Mouse (Mus musculus) T-helper 2 cell (primary cell): Measurements from ENCODE around the gene Robo4.

Experiments
- in situ Hi-C: fragments of 300-600 bp; cut with MboI, MseI; formaldehyde crosslinking; loops from one replicate; pipeline ENCODE4 v1.15.1; 2025; ENCODE audit warnings: high pct_unique_total_duplicates

Gene Robo4

DNA sequence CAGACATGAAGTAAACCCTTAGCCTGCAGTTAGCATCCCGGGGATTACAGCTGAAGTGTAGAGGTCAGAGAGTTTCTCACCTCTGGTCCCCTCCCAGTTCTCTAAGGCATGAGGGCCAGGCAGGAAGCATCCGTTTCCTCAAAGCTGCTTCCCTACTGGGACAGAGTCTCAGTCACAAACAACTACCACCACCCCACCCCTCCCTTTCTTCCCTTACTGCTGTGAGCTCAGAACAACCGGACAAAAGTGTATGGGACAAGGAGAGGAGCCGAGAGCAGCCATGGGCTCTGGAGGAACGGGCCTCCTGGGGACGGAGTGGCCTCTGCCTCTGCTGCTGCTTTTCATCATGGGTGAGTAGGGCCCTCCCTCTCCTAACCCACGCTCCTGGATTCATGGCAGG lies at the start of gene Robo4:
Gene Robo4, plus strand, starts transcription at position 96 of the 400 bp plus-strand sequence.
- in situ Hi-C loops: loop anchor here (10.0 kb wide), 2 partner anchors 523 to 1717 kb away; partner anchors contain the start of gene Pate1

DNA sequence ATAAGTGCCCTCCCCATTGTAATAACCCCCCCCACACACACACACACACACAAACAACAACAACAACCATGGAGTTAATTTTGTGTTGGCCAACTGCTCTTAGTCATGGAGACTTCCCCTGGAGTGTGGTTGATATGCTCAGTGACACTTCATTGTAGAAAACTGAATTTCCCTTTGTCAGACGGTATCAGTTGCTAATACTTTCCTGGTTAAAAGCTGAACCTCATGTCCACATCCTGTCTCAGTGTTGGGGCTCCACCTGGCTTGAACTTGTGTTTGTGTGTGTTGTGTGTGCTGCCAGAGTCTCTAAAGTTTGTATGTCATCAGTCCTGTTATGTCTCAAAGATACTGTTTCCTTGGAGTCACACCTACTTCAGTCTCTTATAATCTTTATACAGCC lies 47.2 kb upstream of the Robo4 start:
- in situ Hi-C loops: no loop called here

DNA sequence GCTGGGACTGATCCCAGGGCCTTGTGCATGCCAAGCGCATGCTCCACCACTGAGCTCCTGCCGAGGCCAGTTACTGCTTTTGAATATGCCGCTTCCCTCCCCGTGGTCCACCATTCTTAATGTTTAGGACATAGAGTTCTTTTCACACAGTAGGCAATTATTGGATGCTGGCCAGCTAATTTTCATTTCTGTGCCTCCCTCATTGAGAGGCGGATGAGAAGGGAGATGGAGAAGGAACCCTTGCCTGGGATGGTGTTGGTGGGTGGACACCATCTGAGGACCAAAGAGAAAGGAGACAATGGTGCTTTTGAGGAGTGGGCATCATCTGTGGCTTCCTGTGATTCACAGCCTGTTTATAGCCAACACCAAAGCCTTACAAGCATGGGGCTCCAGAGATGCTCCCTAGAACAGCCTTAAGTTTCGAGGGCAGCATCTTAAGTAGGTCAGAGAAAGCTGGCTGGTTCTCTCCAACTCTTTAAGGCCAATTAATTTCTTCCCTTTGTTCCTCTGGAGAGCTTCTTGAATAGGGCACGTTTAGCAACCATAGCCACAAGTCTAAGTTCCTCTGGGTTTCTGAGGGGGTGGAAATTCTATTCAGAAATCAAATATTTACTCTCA lies 42.9 kb upstream of the Robo4 start:
- in situ Hi-C loops: no loop called here

DNA sequence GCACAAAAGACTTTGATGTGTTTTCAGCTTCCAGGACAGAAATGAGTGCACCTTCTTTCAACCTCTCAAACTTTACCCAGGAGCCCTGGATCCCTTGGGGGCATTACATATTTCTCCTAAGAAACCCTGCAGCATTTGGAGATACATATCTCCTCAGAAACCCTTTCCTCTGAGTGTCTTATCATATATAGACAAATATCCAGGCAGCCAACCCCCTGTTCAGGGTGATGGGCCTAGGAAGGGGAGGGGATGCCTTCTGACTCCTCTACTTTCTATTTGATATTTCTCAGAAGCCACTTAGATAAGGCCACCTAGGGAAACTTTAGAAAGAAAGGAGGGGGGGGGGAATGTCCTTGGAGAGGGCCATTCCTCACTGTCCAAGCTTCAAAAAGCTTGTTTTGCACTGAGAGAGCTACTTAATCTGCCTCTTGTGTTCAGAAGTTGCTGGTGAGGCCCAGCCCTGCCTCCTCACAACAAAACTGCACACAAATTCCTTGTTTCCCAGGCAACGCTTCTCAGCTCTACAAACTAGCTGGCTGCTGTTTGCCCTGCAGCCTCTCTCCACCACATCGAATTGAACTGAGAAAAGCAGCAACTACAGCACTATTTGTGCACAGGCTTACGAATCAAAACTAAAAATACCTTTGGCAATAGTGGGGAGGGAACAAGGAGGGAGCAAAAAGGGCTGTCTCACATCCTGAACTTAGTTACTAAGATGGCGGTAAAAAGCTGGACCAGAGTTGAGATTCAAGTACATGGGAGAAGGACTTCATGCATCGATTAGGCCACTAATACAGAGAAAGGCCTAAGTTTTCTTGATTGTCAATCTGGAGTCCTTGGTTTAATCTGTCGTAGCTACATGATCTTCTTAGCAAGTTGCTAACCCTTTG lies 42.1 kb upstream of the Robo4 start:
- in situ Hi-C loops: no loop called here

DNA sequence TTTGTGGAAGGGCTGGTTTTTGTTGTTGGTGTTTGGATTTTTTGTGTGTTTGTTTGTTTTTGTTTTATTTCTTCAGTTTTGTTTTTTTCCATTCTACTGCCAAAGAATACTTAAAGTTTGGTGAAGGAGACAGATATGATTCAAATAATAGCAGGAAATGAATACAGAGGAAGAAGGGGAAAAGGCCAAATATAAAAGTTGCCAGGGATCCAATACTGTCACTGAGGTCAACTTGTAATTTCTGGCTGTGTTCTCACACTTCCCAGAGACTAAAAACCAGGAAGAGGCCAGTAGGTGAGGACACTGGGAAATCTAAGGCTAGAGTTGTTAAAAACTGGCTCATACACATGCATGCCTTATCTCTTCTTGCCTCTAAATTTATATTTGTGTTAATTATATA lies 39.6 kb upstream of the Robo4 start:
- in situ Hi-C loops: no loop called here

DNA sequence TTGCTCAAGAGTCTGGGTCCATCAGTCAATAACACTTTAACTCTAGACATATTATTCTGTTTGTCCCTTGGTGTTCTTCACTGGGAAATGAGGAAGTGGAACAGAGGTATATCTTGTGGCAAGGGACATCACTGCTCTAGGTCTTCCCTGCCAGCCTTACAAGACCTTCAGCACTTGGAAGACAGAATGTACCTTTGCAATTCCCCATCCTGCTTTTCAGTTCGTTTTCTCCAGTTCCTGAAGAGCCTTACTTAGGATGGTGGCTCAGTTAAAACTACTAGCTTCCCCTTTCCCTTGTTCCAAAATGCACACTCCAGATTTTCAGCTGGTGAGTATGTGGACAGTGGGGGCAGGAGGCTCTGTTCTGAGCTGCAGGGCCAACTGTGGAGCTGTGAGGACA lies 38.8 kb upstream of the Robo4 start:
- in situ Hi-C loops: no loop called here

DNA sequence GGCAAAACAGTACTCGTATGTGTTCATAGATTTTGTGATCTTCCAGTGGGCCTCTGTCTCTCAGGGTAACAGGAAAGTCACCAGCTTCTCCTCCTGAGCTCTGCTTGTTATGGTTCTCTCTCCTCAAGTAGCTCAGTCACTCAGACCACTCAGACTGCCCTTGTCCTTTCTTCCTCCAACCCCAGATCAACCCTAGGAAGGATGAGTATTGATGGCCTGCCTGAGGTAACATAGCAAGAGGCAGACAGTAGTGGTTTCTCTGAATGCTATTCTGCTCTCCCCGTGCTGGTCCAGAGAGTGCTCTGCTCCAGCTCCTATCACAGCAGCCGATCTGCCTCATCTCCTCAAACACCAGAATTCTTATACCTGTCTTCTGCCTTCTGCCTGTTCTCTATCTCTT lies 38.1 kb upstream of the Robo4 start:
- in situ Hi-C loops: no loop called here

DNA sequence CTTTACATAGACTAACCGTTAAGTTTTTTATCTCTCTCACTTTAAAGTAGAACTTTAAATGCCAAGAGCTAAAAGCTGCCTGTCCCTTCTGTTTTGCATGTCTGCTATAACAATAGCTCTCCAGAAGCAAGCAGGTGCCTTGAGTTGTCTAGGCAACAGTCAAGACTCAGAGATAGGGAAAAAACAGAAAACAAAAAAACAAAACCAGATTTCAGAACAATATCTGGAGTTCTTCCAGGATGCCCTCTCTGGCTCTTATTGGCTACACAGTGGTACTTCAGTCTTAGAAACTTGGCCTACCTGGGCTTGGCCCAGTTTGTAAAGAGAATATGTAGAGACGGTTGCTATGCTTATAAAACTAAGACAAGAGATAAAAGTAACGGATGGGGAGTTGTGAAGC lies 37.3 kb upstream of the Robo4 start:
- in situ Hi-C loops: no loop called here

DNA sequence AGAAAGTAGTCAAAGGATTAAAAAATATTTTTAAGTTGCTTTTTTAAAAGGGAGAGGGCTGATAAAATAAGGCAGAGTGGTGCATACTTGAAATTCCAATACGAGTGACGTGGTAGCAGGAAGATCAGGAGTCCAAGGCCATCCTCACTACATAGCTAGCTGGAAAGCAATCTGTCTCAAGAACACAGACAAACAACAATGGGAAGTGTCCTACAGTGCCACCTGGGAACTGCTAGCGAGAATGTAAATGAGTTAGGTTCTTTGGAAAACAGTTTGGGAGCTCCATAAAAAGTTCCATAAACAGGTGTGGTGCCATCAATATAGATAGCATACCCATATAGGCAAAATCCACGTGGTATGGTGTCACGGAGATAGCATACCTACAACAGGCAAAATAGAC lies 36.0 kb upstream of the Robo4 start:
- in situ Hi-C loops: no loop called here

DNA sequence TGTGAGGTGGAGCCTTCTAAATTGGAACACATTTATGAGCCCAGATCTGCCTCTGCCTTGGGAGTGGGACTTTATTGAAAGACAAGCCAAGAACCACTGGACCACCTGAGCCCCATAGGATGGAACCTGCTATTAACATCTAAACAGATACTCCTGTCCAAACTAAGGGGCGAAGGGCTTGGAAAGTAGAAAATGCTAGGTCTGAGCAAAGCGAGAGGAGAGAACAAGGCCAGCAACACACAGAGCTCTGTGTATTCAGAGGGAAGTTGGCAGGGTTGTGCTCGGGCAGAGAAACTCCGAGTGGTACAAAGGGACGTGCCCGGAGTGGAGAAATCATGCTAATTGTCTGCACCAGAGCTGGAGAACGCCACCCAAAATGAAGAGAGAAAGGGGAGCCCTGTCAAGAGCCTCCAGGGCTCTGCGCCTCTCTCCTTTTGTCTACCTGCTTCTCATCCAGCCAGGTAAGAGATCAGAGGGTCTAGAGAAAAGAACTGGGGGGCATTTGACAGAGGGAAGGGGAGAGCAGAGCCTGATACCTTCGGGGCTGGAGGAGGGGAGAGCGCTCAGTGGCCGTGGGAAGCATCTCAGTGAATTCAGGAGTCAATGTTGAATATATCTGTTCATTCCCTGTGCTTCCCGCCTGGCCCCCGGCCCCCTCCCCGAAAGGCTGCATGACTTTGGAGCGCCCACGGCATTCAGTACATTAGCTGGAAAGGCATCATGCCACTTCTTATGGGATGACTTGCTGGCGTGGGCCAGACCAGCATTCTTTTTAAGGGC lies 34.2 kb upstream of the Robo4 start, which contains the start of gene Hepacam:
Gene Hepacam, plus strand, starts transcription at position 51 of the 780 bp plus-strand sequence.
- in situ Hi-C loops: no loop called here

DNA sequence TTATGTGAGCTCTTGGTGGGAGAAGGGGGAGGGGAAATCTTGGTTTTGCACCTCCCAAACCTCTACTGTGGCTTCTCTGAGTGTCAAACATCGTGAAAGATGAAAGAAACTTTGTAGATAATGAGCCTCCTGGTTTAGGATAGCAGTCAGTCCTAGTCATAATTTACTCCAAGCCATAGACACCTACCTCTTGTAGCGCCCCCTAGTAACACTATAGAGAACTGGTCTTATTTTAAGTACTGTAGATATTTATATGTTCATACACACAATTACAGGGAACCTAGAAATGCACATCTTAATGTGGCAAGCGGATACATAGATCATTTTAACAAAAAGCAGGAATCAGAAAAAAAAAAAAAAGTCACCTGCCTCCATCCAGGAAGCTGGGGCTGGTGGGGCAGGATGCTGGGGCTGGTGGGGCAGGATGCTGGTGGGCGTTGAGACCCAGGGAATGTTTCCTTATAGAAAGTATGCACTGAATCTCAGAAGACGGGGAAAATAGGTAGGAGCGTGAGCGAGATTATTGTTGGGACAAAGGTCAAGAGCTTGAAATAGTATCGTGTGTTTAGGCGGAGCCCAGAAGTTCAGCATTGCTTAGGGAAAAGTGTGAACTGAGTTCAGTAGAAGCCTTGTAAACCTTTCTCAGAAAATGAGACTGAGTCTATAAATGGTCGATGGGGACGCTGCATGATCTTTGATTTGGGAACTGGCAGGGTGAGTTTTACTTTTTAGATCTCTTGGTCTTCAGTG lies 33.4 kb upstream of the Robo4 start:
- in situ Hi-C loops: no loop called here

DNA sequence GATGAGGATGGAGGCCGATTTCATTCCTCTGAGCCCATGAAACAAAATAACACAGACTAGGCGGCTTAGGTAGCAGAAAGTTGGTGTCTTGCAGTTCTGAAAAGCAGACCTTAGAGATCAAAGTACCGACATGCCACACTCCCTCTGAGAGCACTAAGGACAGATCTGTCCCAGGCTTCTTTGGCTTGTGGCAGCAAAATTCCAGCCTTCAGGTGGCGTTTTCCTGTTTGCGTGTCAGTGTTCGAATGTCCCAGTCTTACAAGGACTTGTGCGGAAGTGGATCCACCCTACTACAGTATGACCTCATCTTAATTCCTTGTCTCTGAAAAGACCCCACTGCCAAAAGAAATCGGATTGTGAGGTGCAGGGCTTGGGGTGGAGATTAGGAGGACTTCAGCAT lies 32.8 kb upstream of the Robo4 start:
- in situ Hi-C loops: no loop called here

DNA sequence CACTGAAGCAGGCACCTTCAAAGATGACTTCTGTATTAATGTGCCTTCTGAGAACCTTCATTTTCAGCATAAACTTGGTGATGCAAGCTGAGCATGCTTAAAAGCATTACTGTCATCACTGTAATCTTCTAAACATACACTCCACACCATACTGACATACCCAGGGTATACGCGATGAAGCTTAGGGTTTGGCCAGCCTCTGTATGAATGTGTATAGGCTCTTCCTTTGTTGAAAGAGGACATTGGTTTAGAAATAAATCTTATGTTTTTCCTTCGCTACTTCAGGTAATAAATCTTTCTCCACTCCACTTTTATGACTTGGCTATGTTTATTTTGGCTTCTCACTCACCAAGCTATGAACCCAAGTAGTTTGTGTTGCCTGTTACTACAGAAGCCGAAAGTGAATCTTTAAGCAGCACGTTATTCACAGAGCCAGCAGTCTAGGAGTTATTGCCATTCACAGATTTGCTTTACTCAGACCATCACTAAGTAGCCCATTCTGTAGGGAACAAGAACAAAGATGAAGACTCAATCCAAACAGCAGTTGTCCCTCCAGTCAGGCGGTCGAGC lies 30.4 kb upstream of the Robo4 start:
- in situ Hi-C loops: no loop called here

DNA sequence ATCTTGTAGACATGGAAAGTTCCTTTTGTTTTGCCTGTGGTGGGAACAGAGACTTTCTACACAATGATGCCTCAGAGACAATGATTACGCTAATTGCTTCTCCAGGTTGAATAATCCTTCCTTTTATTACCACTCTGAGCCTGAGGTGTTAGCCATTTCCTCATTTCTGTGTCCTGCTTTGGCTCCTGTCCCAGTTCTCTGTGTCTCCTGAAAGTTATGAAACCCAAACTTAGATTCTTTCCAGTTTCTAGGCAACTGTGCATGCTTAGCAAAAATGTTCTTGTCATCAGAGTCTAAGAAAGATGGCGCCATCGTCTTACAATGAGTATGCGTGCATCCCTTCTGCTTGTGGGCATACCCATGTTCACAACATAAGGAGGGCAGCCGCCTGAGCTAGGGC lies 26.0 kb upstream of the Robo4 start:
- in situ Hi-C loops: no loop called here

DNA sequence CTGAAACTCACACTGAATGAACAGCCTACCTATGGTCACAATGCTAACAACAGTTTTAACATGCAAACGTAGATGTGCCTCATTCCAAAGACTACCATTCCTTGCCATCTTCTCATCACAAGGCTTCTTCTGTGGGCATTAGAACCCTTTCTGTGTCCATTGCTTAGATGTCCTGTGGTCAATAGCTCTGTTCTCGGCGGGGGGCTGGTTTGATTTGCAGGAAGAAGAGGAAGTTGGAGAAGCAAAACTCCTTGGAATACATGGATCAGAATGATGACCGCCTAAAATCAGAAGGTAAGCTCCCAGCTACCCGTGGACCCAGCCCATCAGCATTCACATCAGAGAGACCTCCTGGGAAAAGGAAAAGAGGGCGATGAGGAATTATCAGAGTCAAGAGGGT lies 18.5 kb upstream of the Robo4 start:
- in situ Hi-C loops: no loop called here

DNA sequence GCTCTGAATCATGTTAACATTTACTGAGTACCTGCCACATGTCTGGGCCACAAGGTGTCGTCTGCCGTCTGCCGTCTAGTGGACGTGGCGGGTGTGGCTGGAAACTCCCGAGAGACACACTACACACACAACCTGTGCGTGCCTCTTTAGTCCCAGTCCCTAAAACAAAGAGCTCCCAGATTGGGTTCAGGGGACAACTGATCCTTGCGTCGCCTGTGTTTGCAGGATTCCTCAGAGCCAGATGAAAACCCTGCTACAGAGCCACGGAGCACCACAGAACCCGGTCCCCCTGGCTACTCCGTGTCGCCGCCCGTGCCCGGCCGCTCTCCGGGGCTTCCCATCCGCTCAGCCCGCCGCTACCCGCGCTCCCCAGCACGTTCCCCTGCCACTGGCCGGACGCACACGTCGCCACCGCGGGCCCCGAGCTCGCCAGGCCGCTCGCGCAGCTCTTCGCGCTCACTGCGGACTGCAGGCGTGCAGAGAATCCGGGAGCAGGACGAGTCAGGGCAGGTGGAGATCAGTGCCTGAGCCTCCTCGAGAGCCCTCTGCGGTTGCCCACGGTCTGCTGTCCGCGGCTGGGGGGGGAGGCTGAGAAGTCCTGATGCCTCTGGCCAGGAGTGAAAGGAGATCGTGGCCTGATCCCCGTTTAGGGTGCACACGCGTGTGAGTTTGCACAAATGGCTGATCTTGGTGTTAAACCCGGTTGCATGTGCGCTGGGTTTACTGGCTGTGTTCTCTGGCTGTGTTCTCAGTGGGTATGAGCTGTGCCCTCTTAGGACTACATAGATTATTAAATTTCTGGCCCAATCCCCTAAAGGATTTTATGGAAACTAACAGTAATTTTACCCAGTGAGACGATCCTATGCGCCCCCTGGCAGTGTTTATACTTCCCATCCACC lies 17.2 kb upstream of the Robo4 start:
- in situ Hi-C loops: no loop called here

DNA sequence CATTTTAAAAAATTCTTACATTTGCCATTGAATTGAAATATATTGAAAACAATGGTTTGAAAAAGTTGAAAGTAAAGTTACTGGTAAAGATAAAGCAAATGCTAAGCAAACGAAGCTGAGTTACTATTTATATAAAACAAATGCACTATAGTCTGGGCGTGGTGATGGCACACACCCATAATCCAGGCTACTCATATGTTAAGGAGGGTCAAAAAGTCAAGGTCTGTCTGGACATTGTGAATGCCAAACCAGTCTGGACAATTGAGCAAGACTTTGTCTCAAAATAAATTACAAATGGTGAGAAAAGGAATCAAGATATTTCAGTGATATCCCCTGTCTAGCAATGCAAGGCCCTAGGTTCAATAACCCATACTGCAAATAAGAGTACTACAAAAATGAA lies 10.8 kb upstream of the Robo4 start:
- in situ Hi-C loops: no loop called here

DNA sequence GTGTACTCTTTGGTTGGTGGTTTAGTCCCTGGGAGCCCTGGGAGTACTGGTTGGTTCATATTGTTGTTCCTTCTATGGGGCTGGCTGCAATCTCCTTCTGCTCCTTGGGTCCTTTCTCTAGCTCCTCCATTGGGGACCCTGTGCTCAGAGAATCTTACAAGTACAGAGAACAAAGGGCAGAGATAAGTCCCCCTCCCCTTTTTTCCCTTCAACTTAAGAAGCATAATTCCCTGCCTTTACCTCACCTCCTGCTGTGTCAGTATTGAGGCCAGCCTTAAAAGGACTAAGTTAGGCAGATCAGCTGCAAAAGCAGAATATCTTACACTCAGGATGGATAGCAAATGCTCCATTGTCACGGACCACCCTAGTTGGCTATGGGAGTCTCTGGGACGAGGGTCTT lies 9.6 kb upstream of the Robo4 start:
- in situ Hi-C loops: no loop called here

DNA sequence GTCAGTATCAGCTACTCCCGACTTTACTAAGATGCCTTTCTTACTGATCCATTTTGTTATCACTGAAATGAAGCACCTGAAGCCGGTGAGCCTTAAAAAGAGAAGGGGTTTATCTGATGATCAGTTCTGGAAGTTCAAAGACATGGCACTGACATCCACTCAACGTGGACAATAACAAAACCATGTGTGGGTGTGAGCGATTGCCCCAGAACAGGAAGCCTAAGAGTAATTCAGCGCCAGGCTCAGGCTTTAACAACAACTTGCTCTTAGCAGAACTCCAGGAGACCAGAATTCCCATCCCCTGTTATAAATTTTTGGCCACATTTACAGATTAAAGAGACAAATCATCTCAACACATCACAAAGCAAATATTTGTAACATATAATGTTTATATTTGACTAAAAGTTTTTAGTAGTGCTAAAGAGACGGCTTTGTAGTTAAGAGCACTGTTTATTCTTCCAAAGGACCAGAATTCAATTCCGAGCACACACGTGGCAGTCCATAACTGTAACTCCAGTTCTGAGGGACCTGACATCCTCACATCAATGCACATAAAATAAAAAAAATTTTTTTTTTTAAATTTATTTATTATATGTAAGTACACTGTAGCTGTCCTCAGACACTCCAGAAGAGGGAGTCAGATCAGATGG lies 8.1 kb upstream of the Robo4 start:
- in situ Hi-C loops: no loop called here

DNA sequence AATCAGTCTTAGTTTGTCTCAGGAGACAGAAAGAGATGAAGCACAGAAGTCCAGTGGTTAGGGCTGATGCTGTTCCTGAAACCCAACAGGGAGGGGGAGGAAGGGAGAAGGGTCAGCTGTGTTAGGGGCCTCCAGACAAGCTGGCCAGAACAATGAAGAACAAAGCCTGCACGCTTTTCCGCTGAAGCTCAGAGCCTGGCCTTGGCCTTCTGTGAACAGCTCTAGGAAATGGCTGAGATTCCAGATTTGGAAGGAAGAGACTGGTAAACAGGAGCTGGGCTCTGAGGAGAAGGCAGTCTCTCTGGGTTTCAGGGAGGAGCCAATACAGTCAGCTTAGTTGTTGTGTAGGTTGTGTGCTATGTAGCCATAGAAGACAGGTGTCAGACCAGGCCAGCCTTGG lies 1.1 kb upstream of the Robo4 start:
- in situ Hi-C loops: loop anchor here (10.0 kb wide), 2 partner anchors 524 to 1716 kb away; partner anchors contain the start of gene Pate1
